Mouse (Mus musculus): Measurements from ENCODE around the gene Gm11937. TPM values are rescaled to one million over a fixed set of nuclear protein-coding genes. Genes with fewer than 3 reads are reported as not detected.

The Gm11937 gene
- polyA plus RNA-seq, 1 experiment from 2014 or later, result 4.7 TPM

DNA sequence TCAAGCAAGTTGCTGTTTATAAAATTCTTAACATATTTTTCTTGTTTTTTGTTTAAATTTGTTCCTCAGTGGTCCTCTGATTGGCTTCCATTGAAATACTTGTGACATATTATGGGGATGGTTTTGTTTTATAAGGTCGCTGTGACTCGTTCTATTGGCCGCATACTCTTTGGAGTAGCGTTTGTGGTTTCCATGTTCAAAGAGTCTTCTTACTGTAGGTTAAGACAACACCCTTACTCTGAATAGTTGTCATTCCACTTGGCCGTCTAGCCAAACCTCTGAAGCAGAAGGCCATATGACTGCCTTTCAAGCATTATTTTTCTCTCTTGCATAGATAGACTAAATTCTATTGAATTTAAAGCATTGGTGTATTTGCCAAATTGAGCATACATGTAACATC lies 28.9 kb downstream of the Gm11937 start:
- no peaks in the 10 kb centered on the region for H3K27me3 ChIP-seq
- H3K4me1 ChIP-seq, result no peaks in the 10 kb centered on the region
- no peak for ATAC-seq (ENCODE audit: insufficient number of reproducible peaks, low FRiP score, low TSS enrichment, low read depth)
- no peaks in the 10 kb centered on the region for H3K36me3 ChIP-seq
- no peaks in the 10 kb centered on the region for H3K9me3 ChIP-seq (replicated peaks)
- no peak overlapping the region for H3K27ac ChIP-seq (replicated peaks)
- H3K9ac ChIP-seq, result no peak overlapping the region
- WGBS, result 76% methylated on average over 5 of the region's 5 CpGs
- no peak overlapping the region for H3K4me2 ChIP-seq (replicated peaks)
- H3K4me3 ChIP-seq (replicated peaks), result no peak overlapping the region

DNA sequence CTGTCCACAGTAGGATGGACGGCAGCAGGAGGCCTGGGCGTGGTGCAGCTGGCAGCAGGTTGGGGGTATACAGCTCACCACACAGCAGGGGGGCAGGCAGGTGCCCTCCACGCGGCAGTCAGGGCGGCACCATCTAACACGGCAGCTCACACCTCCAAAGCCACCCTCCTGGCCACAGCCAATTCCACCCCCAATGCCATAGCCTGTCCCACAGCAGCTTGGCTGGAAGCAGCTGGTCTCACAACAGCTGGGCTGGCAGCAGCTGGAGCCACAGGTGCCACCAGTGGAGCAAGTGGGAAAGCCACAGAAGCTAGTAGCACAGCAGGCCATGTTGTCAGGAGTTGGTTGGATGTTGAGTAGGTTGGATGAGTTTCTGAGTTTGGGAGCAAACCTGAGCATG lies 29.4 kb downstream of the Gm11937 start, which contains the start of gene Krtap1-5:
Gene Krtap1-5, minus strand, starts transcription at position 381 of the 400 bp plus-strand sequence.
- H3K9ac ChIP-seq, result no peak within 1 kb of the TSS
- H3K9me3 ChIP-seq (replicated peaks), result no peaks in the 10 kb centered on the region
- no peak within 1 kb of the TSS for H3K27ac ChIP-seq (replicated peaks)
- H3K36me3 ChIP-seq, result no peaks in the 10 kb centered on the region
- ATAC-seq (ENCODE audit: insufficient number of reproducible peaks, low FRiP score, low TSS enrichment, low read depth), result no peak
- H3K4me2 ChIP-seq (replicated peaks), result no peak within 1 kb of the TSS
- H3K27me3 ChIP-seq, result no peaks in the 10 kb centered on the region
- 77% methylated on average over 6 of the region's 6 CpGs for WGBS
- H3K4me1 ChIP-seq, result no peaks in the 10 kb centered on the region
- no peak within 1 kb of the TSS for H3K4me3 ChIP-seq (replicated peaks)

DNA sequence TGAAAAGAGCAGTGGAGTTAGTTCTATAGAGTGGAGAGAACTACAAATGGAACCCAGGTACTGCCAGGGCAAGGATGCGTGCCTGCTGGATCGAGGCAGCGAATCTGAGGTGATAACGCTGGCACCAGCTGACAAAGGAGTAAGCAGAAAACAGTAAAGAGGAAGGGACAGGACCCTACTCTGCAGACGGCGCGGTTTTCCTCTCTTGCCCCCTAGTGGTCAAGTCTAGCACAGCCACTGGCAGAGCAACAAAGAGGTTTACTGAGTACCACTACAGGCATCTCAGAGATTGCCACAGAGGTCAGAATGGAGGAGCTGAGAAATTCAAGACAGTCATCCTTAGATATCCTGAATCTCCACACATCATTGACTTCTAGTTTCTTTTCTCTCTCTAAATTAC lies 35.9 kb downstream of the Gm11937 start:
- Histone ChIP-seq H3K9ac (no peak overlapping the region), H3K27me3 (no peaks in the 10 kb centered on the region), H3K4me3 (replicated peaks) (peak overlapping the region; percentile 24; the same call in 1 of the 2 replicates), H3K36me3 (no peaks in the 10 kb centered on the region), H3K27ac (replicated peaks) (no peak overlapping the region), H3K4me1 (no peaks in the 10 kb centered on the region), H3K9me3 (replicated peaks) (no peaks in the 10 kb centered on the region), H3K4me2 (replicated peaks) (peak overlapping the region; percentile 44)
- ATAC-seq (ENCODE audit: insufficient number of reproducible peaks, low FRiP score, low TSS enrichment, low read depth), result no peak
- WGBS, result 2% methylated on average over 7 of the region's 7 CpGs

DNA sequence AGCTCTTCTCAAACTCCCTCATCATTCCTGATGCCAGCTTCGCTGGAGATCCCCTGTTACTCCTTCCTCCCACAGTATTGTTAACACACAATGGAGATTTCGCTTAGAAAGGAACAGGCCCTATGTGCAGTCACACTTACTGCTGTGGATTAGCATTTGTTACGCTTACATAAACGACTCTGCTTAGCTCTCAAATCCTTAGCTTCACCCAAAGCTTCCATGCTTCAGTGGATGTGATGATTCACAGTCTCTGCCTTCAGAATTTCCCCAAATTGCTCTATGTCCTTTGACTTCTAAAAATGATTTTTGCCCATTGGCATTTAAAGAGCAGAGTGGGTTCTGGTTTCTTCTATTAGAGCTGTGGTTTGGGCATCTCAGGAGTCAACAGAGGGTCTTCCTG lies 36.8 kb downstream of the Gm11937 start:
- no peak for ATAC-seq (ENCODE audit: insufficient number of reproducible peaks, low FRiP score, low TSS enrichment, low read depth)
- H3K4me3 ChIP-seq (replicated peaks), result no peak overlapping the region
- 56% methylated on average over 4 of the region's 4 CpGs for WGBS
- H3K9ac ChIP-seq, result no peak overlapping the region
- H3K27ac ChIP-seq (replicated peaks), result no peak overlapping the region
- no peaks in the 10 kb centered on the region for H3K9me3 ChIP-seq (replicated peaks)
- H3K27me3 ChIP-seq, result no peaks in the 10 kb centered on the region
- no peaks in the 10 kb centered on the region for H3K36me3 ChIP-seq
- no peak overlapping the region for H3K4me2 ChIP-seq (replicated peaks)
- no peaks in the 10 kb centered on the region for H3K4me1 ChIP-seq

DNA sequence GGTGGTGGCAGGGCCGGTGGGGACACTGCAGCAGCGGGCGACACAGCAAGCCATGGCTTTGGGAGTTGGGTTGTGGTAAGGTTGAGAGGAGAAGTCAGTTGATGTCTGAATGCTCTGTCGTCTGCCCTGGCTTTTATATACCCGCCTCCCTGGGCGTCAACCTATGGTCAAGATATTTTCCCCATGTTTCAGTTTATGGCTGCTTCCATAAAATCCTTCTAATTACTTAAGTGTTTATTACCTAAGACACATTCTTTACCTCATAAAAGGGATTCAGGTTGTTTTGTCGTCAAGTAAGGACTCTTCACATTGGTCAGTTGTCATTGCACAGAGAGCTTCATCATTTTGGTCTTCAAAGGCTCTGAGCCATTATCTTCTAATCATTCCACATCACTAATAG lies 43.5 kb downstream of the Gm11937 start, which contains the start of gene Krtap3-1:
Gene Krtap3-1, minus strand, starts transcription at position 101 of the 400 bp plus-strand sequence.
- H3K4me3 ChIP-seq (replicated peaks), result no peak within 1 kb of the TSS
- ATAC-seq (ENCODE audit: insufficient number of reproducible peaks, low FRiP score, low TSS enrichment, low read depth), result no peak
- H3K36me3 ChIP-seq, result no peaks in the 10 kb centered on the region
- H3K27me3 ChIP-seq, result no peaks in the 10 kb centered on the region
- WGBS, result 86% methylated on average over 7 of the region's 7 CpGs
- H3K27ac ChIP-seq (replicated peaks), result no peak within 1 kb of the TSS
- H3K9ac ChIP-seq, result no peak within 1 kb of the TSS
- H3K4me1 ChIP-seq, result no peaks in the 10 kb centered on the region
- no peaks in the 10 kb centered on the region for H3K9me3 ChIP-seq (replicated peaks)
- no peak within 1 kb of the TSS for H3K4me2 ChIP-seq (replicated peaks)

DNA sequence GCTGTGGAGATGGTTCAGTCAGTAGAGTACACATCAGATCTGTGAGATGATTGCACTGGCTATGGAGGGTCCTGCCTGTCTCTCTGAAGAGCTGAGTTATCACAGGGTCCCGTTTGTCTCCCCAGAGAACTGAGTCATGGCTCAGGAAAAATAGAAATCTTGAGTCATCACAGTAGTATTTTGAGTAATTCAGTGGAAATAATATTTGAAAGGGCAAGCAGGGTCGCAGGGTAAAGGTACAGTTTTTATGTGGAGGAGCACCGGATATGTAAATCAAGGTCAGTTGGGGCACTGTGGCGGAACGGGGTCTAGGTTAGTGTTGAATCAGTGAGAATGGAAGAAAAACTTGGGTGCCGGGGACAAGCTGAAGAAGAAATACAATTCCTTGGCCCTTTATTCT lies 47.4 kb downstream of the Gm11937 start:
- H3K4me2 ChIP-seq (replicated peaks), result no peak overlapping the region
- WGBS, result 72% methylated on average over 6 of the region's 6 CpGs
- no peak overlapping the region for H3K9ac ChIP-seq
- no peak overlapping the region for H3K27ac ChIP-seq (replicated peaks)
- no peaks in the 10 kb centered on the region for H3K9me3 ChIP-seq (replicated peaks)
- no peaks in the 10 kb centered on the region for H3K4me1 ChIP-seq
- H3K4me3 ChIP-seq (replicated peaks), result no peak overlapping the region
- H3K36me3 ChIP-seq, result no peaks in the 10 kb centered on the region
- H3K27me3 ChIP-seq, result no peaks in the 10 kb centered on the region
- no peak for ATAC-seq (ENCODE audit: insufficient number of reproducible peaks, low FRiP score, low TSS enrichment, low read depth)

Other genes with a start within 250 kb of the Gm11937 start
- 19.5 and 36.8 TPM in 2 replicates for gene Krt28, start 235.3 kb downstream of the Gm11937 start, polyA plus RNA-seq (2015; fragmentation: Nextera tagmentation; extraction: Ambion mirVana)
- 506 and 568 TPM in 2 replicates for gene Krt10, start 220.8 kb downstream of the Gm11937 start, polyA plus RNA-seq (2015; fragmentation: Nextera tagmentation; extraction: Ambion mirVana)
- gene Krt12, start 187.9 kb downstream of the Gm11937 start, polyA plus RNA-seq (2015; fragmentation: Nextera tagmentation; extraction: Ambion mirVana), result 0.24 and 0.88 TPM in 2 replicates
- 0.55 and 0.58 TPM in 2 replicates for gene Krt20, start 172.0 kb downstream of the Gm11937 start, polyA plus RNA-seq (2015; fragmentation: Nextera tagmentation; extraction: Ambion mirVana)
- 37.0 and 46.2 TPM in 2 replicates for gene Krt23, start 117.1 kb downstream of the Gm11937 start, polyA plus RNA-seq (2015; fragmentation: Nextera tagmentation; extraction: Ambion mirVana)
- 0.16 and 0.35 TPM in 2 replicates for gene Krt39, start 88.9 kb downstream of the Gm11937 start, polyA plus RNA-seq (2015; fragmentation: Nextera tagmentation; extraction: Ambion mirVana)
- 0.81 and 1.5 TPM in 2 replicates for gene Krt40, start 67.0 kb downstream of the Gm11937 start, polyA plus RNA-seq (2015; fragmentation: Nextera tagmentation; extraction: Ambion mirVana)
- 9.5 and 12.3 TPM in 2 replicates for gene Krtap3-3, start 59.3 kb downstream of the Gm11937 start, polyA plus RNA-seq (2015; fragmentation: Nextera tagmentation; extraction: Ambion mirVana)
- 2.8 and 2.9 TPM in 2 replicates for gene Krtap3-2, start 53.3 kb downstream of the Gm11937 start, polyA plus RNA-seq (2015; fragmentation: Nextera tagmentation; extraction: Ambion mirVana)
- 1.2 TPM in 1 of 2 replicates, not detected in the other for gene Gm11939, start 50.7 kb downstream of the Gm11937 start, polyA plus RNA-seq (2015; fragmentation: Nextera tagmentation; extraction: Ambion mirVana)
- 5.7 and 13.1 TPM in 2 replicates for gene Krtap3-1, start 43.6 kb downstream of the Gm11937 start, polyA plus RNA-seq (2015; fragmentation: Nextera tagmentation; extraction: Ambion mirVana)
- gene Krtap1-5, start 29.2 kb downstream of the Gm11937 start, polyA plus RNA-seq (2015; fragmentation: Nextera tagmentation; extraction: Ambion mirVana), result 3.7 and 5.9 TPM in 2 replicates
- gene Krtap1-4, start 26.5 kb downstream of the Gm11937 start, polyA plus RNA-seq (2015; fragmentation: Nextera tagmentation; extraction: Ambion mirVana), result 2.0 and 2.2 TPM in 2 replicates
- gene Krtap1-3, start 18.9 kb downstream of the Gm11937 start, polyA plus RNA-seq (2015; fragmentation: Nextera tagmentation; extraction: Ambion mirVana), result 1.5 and 2.0 TPM in 2 replicates
- gene Krtap9-3, start 12.1 kb downstream of the Gm11937 start, polyA plus RNA-seq (2015; fragmentation: Nextera tagmentation; extraction: Ambion mirVana), result 2.8 and 5.7 TPM in 2 replicates
- gene Gm11938, start 6.9 kb downstream of the Gm11937 start, polyA plus RNA-seq (2015; fragmentation: Nextera tagmentation; extraction: Ambion mirVana), result 4.5 and 7.3 TPM in 2 replicates
- 2.0 and 4.2 TPM in 2 replicates for gene Krtap2-4, start 4.7 kb upstream of the Gm11937 start, polyA plus RNA-seq (2015; fragmentation: Nextera tagmentation; extraction: Ambion mirVana)
- 3.9 and 5.1 TPM in 2 replicates for gene Gm11562, start 10.2 kb upstream of the Gm11937 start, polyA plus RNA-seq (2015; fragmentation: Nextera tagmentation; extraction: Ambion mirVana)
- gene Krtap4-1, start 18.0 kb upstream of the Gm11937 start, polyA plus RNA-seq (2015; fragmentation: Nextera tagmentation; extraction: Ambion mirVana), result 1.7 and 2.2 TPM in 2 replicates
- gene Krtap4-2, start 24.9 kb upstream of the Gm11937 start, polyA plus RNA-seq (2015; fragmentation: Nextera tagmentation; extraction: Ambion mirVana), result 1.6 and 3.2 TPM in 2 replicates
- 2.0 and 2.3 TPM in 2 replicates for gene Krtap4-7, start 33.9 kb upstream of the Gm11937 start, polyA plus RNA-seq (2015; fragmentation: Nextera tagmentation; extraction: Ambion mirVana)
- 1.2 and 1.8 TPM in 2 replicates for gene Gm11555, start 40.0 kb upstream of the Gm11937 start, polyA plus RNA-seq (2015; fragmentation: Nextera tagmentation; extraction: Ambion mirVana)
- 0.77 and 1.0 TPM in 2 replicates for gene Gm11563, start 48.8 kb upstream of the Gm11937 start, polyA plus RNA-seq (2015; fragmentation: Nextera tagmentation; extraction: Ambion mirVana)
- gene Krtap4-6, start 55.8 kb upstream of the Gm11937 start, polyA plus RNA-seq (2015; fragmentation: Nextera tagmentation; extraction: Ambion mirVana), result 1.1 and 1.3 TPM in 2 replicates
- not detected in 2 replicates for gene Gm14190, start 80.6 kb upstream of the Gm11937 start, polyA plus RNA-seq (2015; fragmentation: Nextera tagmentation; extraction: Ambion mirVana)
- not detected in 2 replicates for gene Gm14180, start 124.1 kb upstream of the Gm11937 start, polyA plus RNA-seq (2015; fragmentation: Nextera tagmentation; extraction: Ambion mirVana)
- gene Gm11595, start 162.7 kb upstream of the Gm11937 start, polyA plus RNA-seq (2015; fragmentation: Nextera tagmentation; extraction: Ambion mirVana), result 1.0 and 1.9 TPM in 2 replicates
- 0.98 and 0.99 TPM in 2 replicates for gene Krtap4-8, start 170.5 kb upstream of the Gm11937 start, polyA plus RNA-seq (2015; fragmentation: Nextera tagmentation; extraction: Ambion mirVana)
- gene Krtap4-9, start 175.0 kb upstream of the Gm11937 start, polyA plus RNA-seq (2015; fragmentation: Nextera tagmentation; extraction: Ambion mirVana), result 1.00 and 1.1 TPM in 2 replicates
- 0.15 and 0.51 TPM in 2 replicates for gene Gm11596, start 183.3 kb upstream of the Gm11937 start, polyA plus RNA-seq (2015; fragmentation: Nextera tagmentation; extraction: Ambion mirVana)
- gene Gm11569, start 188.7 kb upstream of the Gm11937 start, polyA plus RNA-seq (2015; fragmentation: Nextera tagmentation; extraction: Ambion mirVana), result not detected in 2 replicates
- gene Gm11554, start 194.3 kb upstream of the Gm11937 start, polyA plus RNA-seq (2015; fragmentation: Nextera tagmentation; extraction: Ambion mirVana), result 0.33 TPM in 1 of 2 replicates, not detected in the other
- gene Krtap4-13, start 199.7 kb upstream of the Gm11937 start, polyA plus RNA-seq (2015; fragmentation: Nextera tagmentation; extraction: Ambion mirVana), result 0.45 and 0.50 TPM in 2 replicates
- 0.53 and 0.61 TPM in 2 replicates for gene Gm11564, start 205.5 kb upstream of the Gm11937 start, polyA plus RNA-seq (2015; fragmentation: Nextera tagmentation; extraction: Ambion mirVana)
- not detected in 2 replicates for gene 2300003K06Rik, start 227.9 kb upstream of the Gm11937 start, polyA plus RNA-seq (2015; fragmentation: Nextera tagmentation; extraction: Ambion mirVana)
- gene Krtap4-16, start 241.4 kb upstream of the Gm11937 start, polyA plus RNA-seq (2015; fragmentation: Nextera tagmentation; extraction: Ambion mirVana), result 2.0 and 3.9 TPM in 2 replicates
- 1.4 TPM in 2 replicates for gene Gm11568, start 247.7 kb upstream of the Gm11937 start, polyA plus RNA-seq (2015; fragmentation: Nextera tagmentation; extraction: Ambion mirVana)